ENCODE assay signal across 16 mouse cellular contexts in genomic region chr8:88664947-88665346, GRCm38 (mm10). TPM values are rescaled to one million over a fixed set of nuclear protein-coding genes. Genes with fewer than 3 reads are reported as not detected.
DNase-seq lines count a peak whose midpoint lies in the region; ATAC-seq lines count a peak whose summit lies in the region.
"Had no signal": no experiment of that assay in that cellular context is flagged by ENCODE, and none has a peak within 500 bp of the region (broad histone marks: within the 10 kb centered on the region; RNA-seq: fewer than 3 reads in every experiment).

No protein-coding gene starts in this region.

- H3K4me1 ChIP-seq in liver, embryonic 12.5 days: no peaks in the 10 kb centered on the region

- no peak for ATAC-seq in liver, embryonic 12.5 days
- ATAC-seq in erythroid progenitor cell, adult 5-6 weeks (replicated peaks; ENCODE audit: low FRiP score, poor library complexity, severe bottlenecking): no peak
- ATAC-seq: forebrain, embryonic 15.5 days; hindbrain, embryonic 16.5 days had no signal

- H3K27me3 ChIP-seq in liver, embryonic 12.5 days (replicated peaks): no peaks in the 10 kb centered on the region
- H3K27me3 ChIP-seq: embryonic facial prominence, embryonic 13.5 days; forebrain, embryonic 15.5 days; liver, embryonic 13.5 days had no signal

- no peak overlapping the region for H3K27ac ChIP-seq in liver, embryonic 12.5 days
- H3K27ac ChIP-seq: embryonic facial prominence, embryonic 13.5 days; forebrain, embryonic 15.5 days; heart, embryonic 15.5 days; layer of hippocampus, adult 2 months; liver, embryonic 13.5 days had no signal

- no peaks in the 10 kb centered on the region for H3K36me3 ChIP-seq in liver, embryonic 12.5 days
- H3K36me3 ChIP-seq: forebrain, embryonic 15.5 days; heart, embryonic 15.5 days; liver, embryonic 13.5 days had no signal

- no peak overlapping the region for H3K4me3 ChIP-seq in liver, embryonic 12.5 days
- H3K4me3 ChIP-seq: embryonic facial prominence, embryonic 13.5 days; forebrain, embryonic 15.5 days; heart, embryonic 15.5 days; layer of hippocampus, adult 2 months; liver, embryonic 13.5 days had no signal

- H3K9ac ChIP-seq in liver, embryonic 12.5 days: no peak overlapping the region
- H3K9ac ChIP-seq: embryonic facial prominence, embryonic 13.5 days; forebrain, embryonic 15.5 days; heart, embryonic 15.5 days; liver, embryonic 13.5 days had no signal

- no peak overlapping the region for H3K4me2 ChIP-seq in liver, embryonic 12.5 days
- H3K4me2 ChIP-seq: embryonic facial prominence, embryonic 13.5 days; forebrain, embryonic 15.5 days; heart, embryonic 15.5 days; liver, embryonic 13.5 days had no signal

- no peaks in the 10 kb centered on the region for H3K9me3 ChIP-seq in liver, embryonic 12.5 days (replicated peaks)
- H3K9me3 ChIP-seq: embryonic facial prominence, embryonic 13.5 days; forebrain, embryonic 15.5 days; heart, embryonic 15.5 days; liver, embryonic 13.5 days had no signal

- WGBS in liver, embryonic 12.5 days (ENCODE audit: insufficient replicate concordance): 88% methylated on average over 19 of the region's 19 CpGs

- DNase-seq in heart, postnatal 4 days: peak; percentile 46
- no peak for DNase-seq in heart, adult 9 months (ENCODE audit: low spot score in 2 of 2)
- DNase-seq in testis, postnatal 10 days (ENCODE audit: low spot score): peak; percentile 61
- DNase-seq in testis, postnatal 14 days (ENCODE audit: low spot score): no peak
- peak; percentile 71 to 83 for DNase-seq in cerebellum, postnatal 25 days
- no peak for DNase-seq in ovary, postnatal 14 days (ENCODE audit: low spot score)
- DNase-seq: B cell, adult 2 months; liver, embryonic 13.5 days; thymus, postnatal 25 days had no signal

RNA-seq across cellular contexts. Expression of gene Nod2, which starts 17.8 kb away (rescaled TPM):
- 1 to 10 TPM in 1 of 2 experiments, under 1 TPM in 1; 0.79 to 1.1 TPM for total RNA-seq in heart, postnatal 4 days (2021)
- polyA plus RNA-seq in liver, embryonic 12.5 days (2016; fragmentation: Nextera tagmentation; extraction: Ambion mirVana): 0.05 and 0.06 TPM in 2 replicates
- 4.0 TPM in 1 of 2 replicates, not detected in the other for total RNA-seq in erythroid progenitor cell, adult 5-6 weeks (2015; ENCODE audit: low replicate concordance)
- 0.26 and 0.53 TPM in 2 replicates for total RNA-seq in erythroid progenitor cell, adult 5-6 weeks (2017; ENCODE audit: low replicate concordance)

RNA-seq across cellular contexts. Expression of gene Snx20, which starts 29.0 kb away (rescaled TPM):
- total RNA-seq in heart, postnatal 4 days (2021): 1 to 10 TPM; 1.2 to 2.1 TPM
- 2.6 and 2.7 TPM in 2 replicates for polyA plus RNA-seq in liver, embryonic 12.5 days (2016; fragmentation: Nextera tagmentation; extraction: Ambion mirVana)
- 15.5 and 21.8 TPM in 2 replicates for total RNA-seq in erythroid progenitor cell, adult 5-6 weeks (2015; ENCODE audit: low replicate concordance)
- 1.7 and 4.2 TPM in 2 replicates for total RNA-seq in erythroid progenitor cell, adult 5-6 weeks (2017; ENCODE audit: low replicate concordance)

RNA-seq across cellular contexts. Expression of gene Cyld, which starts 31.9 kb away (rescaled TPM):
- total RNA-seq in heart, postnatal 4 days (2021): 10 to 100 TPM; 18.8 to 20.3 TPM
- polyA plus RNA-seq in liver, embryonic 12.5 days (2016; fragmentation: Nextera tagmentation; extraction: Ambion mirVana): 7.7 and 8.2 TPM in 2 replicates
- 13.3 and 16.3 TPM in 2 replicates for total RNA-seq in erythroid progenitor cell, adult 5-6 weeks (2015; ENCODE audit: low replicate concordance)
- total RNA-seq in erythroid progenitor cell, adult 5-6 weeks (2017; ENCODE audit: low replicate concordance): 14.1 and 15.8 TPM in 2 replicates

Comparison
In these comparisons a context has a peak if more than half of its experiments do, and no peak if none do; other contexts are left out.
1. DNase-seq: peak in heart, postnatal 4 days (single experiment), testis, postnatal 10 days (single experiment) and cerebellum, postnatal 25 days (2 of 2); none in heart, adult 9 months (0 of 2), testis, postnatal 14 days (single experiment) and ovary, postnatal 14 days (single experiment).